Mouse (Mus musculus) adrenal gland, adult 18-20 months (tissue): ENCODE measurements around the gene Zfp296. TPM values are rescaled to one million over a fixed set of nuclear protein-coding genes. Genes with fewer than 3 reads are reported as not detected.

ENCODE experiments used
- DNase-seq, 2 experiments: peaks; one replicate each; pipeline ENCODE4 v3.0.0; 2021 to 2022; ENCODE audit warnings: low spot score in 2 of 2
- long read RNA-seq, 2 experiments: library from polyadenylated mRNA; stranded (forward); transcript quantifications; one replicate each; pipeline ENCODE4 v2.0.0; 2021
- total RNA-seq, 2 experiments: library from RNA; stranded (reverse); gene quantifications; 1 replicate in 1 of 2; 2 replicates in 1 of 2; pipeline ENCODE4 v1.2.3; 2021

Zfp296 gene
- total RNA-seq = 1 to 10 TPM in 1 of 2 experiments, under 1 TPM in 1; 0.46 to 1.2 TPM
- long read RNA-seq, experiment 1, partial matches to known transcripts = 1 of 2 reads
- long read RNA-seq, experiment 1, other reads (novel, unspliced or antisense) = 0 of 2 reads
- long read RNA-seq, experiment 2 = 0 reads

- DNase-seq = no peak
Observed at GRCm38 (mm10) chr7:19577141-19577852, at the start of gene Zfp296, which contains the start of gene Gemin7. Gene Zfp296 (plus strand): TSS chr7:19577287. Gene Gemin7 (minus strand): TSS chr7:19577595.

- DNase-seq = no peak
Observed at GRCm38 (mm10) chr7:19531077-19531476, 46.0 kb upstream of the Zfp296 start.

- no peak for DNase-seq
Observed at GRCm38 (mm10) chr7:19532240-19532639, 44.8 kb upstream of the Zfp296 start.

- no peak for DNase-seq
Observed at GRCm38 (mm10) chr7:19534676-19535075, 42.4 kb upstream of the Zfp296 start.

- DNase-seq = no peak
Observed at GRCm38 (mm10) chr7:19540771-19541566, 36.1 kb upstream of the Zfp296 start.

- no peak for DNase-seq
Observed at GRCm38 (mm10) chr7:19541681-19542154, 35.4 kb upstream of the Zfp296 start.

GRCm38 (mm10) chr7:19542155-19542691 lies 34.9 kb upstream of the Zfp296 start:
- DNase-seq = no peak

GRCm38 (mm10) chr7:19543584-19543983 lies 33.5 kb upstream of the Zfp296 start:
- DNase-seq = no peak

- DNase-seq = no peak
Observed at GRCm38 (mm10) chr7:19546007-19546406, 31.1 kb upstream of the Zfp296 start.

- DNase-seq = no peak
Observed at GRCm38 (mm10) chr7:19547344-19547969, 29.6 kb upstream of the Zfp296 start.

- DNase-seq = no peak
Observed at GRCm38 (mm10) chr7:19549394-19549793, 27.7 kb upstream of the Zfp296 start.

- DNase-seq = no peak
Observed at GRCm38 (mm10) chr7:19551634-19552033, 25.5 kb upstream of the Zfp296 start.

GRCm38 (mm10) chr7:19552443-19552842 lies 24.6 kb upstream of the Zfp296 start:
- no peak for DNase-seq

- no peak for DNase-seq
Observed at GRCm38 (mm10) chr7:19554168-19554567, 22.9 kb upstream of the Zfp296 start.

- DNase-seq = no peak
Observed at GRCm38 (mm10) chr7:19557086-19557485, 20.0 kb upstream of the Zfp296 start.

GRCm38 (mm10) chr7:19557982-19558900 lies 18.8 kb upstream of the Zfp296 start:
- DNase-seq = no peak

GRCm38 (mm10) chr7:19558965-19559364 lies 18.1 kb upstream of the Zfp296 start:
- no peak for DNase-seq

- DNase-seq = no peak
Observed at GRCm38 (mm10) chr7:19560491-19561260, 16.4 kb upstream of the Zfp296 start.

GRCm38 (mm10) chr7:19561431-19561764 lies 15.7 kb upstream of the Zfp296 start:
- DNase-seq = no peak
